Mouse (Mus musculus) embryonic stem cell, embryonic (primary cell): ENCODE results near the gene Timm8a2.

Experiments
- CTCF ChIA-PET, 4 experiments: fragments of 300-600 bp in 2 of 4; fragments of 350-600 bp in 2 of 4; sonication (Branson Sonifier 250); formaldehyde crosslinking; loops; one replicate each; lab custom pipeline; 2022; ENCODE audit warnings: inconsistent platforms in 2 of 4; lab: Charles Lee
- POLR2A ChIA-PET, 4 experiments: fragments of 300-600 bp in 2 of 4; fragments of 350-600 bp in 2 of 4; sonication (Branson Sonifier 250); formaldehyde crosslinking; loops; one replicate each; lab custom pipeline; 2022; ENCODE audit warnings: antibody characterized with exemption in 4 of 4, inconsistent platforms in 1 of 4; lab: Charles Lee

Gene Timm8a2

DNA sequence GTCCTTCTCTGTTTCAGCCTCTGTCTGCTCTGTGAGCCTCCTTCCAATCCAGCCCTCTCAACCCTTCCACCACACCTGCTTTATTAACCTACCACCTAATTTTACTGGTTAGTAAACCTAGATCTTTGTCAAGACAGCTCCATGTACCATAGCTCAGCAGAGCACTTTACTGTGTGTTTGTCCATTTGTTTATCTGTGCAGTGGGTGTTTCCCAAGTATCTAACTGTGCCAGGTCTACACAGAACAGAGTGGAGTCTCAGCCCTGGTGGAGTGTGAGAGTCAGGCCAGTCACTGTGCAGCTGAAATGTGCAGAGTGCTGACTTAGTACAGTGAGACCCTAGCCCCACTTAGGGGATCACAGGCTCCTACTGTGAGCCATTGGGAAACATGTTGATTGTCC, 30.7 kb upstream of the Timm8a2 start:
- ChIA-PET POLR2A (interaction anchor here in 3 of 4 experiments (0.6 to 1.6 kb wide), 5 partner anchors 11 to 358 kb away, joined by 3 to 6 read pairs (median 3); no protein-coding TSS in a partner anchor), CTCF (no interaction called here)

GRCm38 (mm10) chr14:122008261-122008660, 26.2 kb upstream of the Timm8a2 start:
- ChIA-PET CTCF (no interaction called here), POLR2A (no interaction called here)

DNA sequence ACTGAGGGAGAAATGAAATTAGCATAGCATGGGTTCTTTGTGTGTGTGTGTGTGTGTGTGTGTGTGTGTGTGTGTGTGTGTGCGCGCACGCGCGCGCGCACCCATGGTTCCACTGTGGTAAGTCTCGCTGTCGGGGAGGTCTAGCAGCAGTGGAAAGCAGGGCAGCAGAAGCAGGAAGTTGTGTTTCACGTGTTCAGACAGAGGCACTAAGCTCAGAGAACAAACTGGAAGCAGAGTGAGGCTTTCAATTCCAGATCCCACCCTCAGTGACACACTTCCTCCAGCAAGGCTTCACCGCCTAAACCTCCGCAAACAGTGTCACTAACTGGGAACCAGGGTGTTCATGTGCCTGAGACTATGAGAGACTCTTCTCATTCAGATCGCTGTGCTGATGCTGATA, 25.0 kb upstream of the Timm8a2 start:
- ChIA-PET POLR2A (interaction anchor here in 3 of 4 experiments (0.7 to 1.2 kb wide), 4 partner anchors 8 to 113 kb away, joined by 3 read pairs; no protein-coding TSS in a partner anchor), CTCF (interaction anchor here in 1 of 4 experiments (0.6 kb wide), 1 partner anchor 133 kb away, joined by 4 read pairs; no protein-coding TSS in a partner anchor)

DNA sequence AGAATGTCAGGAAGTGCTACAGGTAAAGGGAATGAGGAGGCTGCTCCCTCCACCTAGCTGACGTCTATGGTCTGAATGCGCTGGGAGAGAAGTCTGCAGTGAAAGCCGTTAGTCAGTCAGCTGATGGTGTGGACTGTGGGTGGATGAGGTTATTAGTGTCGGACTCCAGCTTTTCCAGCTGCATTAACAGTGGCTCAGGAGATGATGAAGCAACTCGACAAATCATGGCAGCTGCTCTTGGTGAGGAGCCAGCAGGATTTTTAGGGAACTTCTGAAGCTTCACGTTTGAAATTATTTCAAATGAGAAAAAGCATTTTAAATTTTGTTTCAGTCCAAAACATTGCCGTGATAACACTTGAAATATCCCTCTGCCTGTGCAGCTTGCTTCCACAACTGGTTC, 24.2 kb upstream of the Timm8a2 start:
- ChIA-PET CTCF (interaction anchor here in 1 of 4 experiments (0.6 kb wide), 1 partner anchor 134 kb away, joined by 4 read pairs; no protein-coding TSS in a partner anchor), POLR2A (no interaction called here)

GRCm38 (mm10) chr14:122011768-122012167, 22.7 kb upstream of the Timm8a2 start:
- ChIA-PET CTCF (no interaction called here), POLR2A (interaction anchor here in 1 of 4 experiments (1.1 kb wide), 1 partner anchor 11 kb away, joined by 4 read pairs; no protein-coding TSS in a partner anchor)

DNA sequence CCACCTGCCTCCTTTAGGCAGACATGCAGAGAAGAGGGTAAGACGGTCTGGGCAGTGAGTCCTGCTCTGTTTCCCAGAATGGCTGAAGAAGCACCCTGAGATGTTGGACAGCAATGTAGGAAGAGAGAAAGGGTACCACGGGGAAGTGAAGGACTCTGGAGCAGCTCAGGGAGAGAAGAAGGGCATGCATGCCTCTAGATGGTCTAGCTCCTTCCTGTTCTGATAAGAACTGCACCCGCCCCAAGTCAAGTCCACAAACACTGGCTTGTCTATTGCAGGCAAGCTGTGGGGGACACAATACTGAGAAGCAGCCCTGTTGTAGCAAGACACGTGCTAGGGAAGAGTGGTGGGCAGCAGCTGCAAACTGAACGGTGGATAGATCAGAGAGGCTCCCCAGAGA, 22.3 kb upstream of the Timm8a2 start:
- CTCF ChIA-PET = no interaction called here
- POLR2A ChIA-PET = interaction anchor here in 1 of 4 experiments (1.1 to 1.3 kb wide), 2 partner anchors 9 to 10 kb away, joined by 3 to 4 read pairs; no protein-coding TSS in a partner anchor

GRCm38 (mm10) chr14:122012814-122013213, 21.7 kb upstream of the Timm8a2 start:
- CTCF ChIA-PET = interaction anchor here in 1 of 4 experiments (0.6 kb wide), 1 partner anchor 120 kb away, joined by 3 read pairs; no protein-coding TSS in a partner anchor
- POLR2A ChIA-PET = interaction anchor here in 2 of 4 experiments (1.1 to 2.0 kb wide), 4 partner anchors 8 to 81 kb away, joined by 3 to 5 read pairs (median 4); no protein-coding TSS in a partner anchor

GRCm38 (mm10) chr14:122013417-122013951, 21.0 kb upstream of the Timm8a2 start:
- CTCF ChIA-PET = interaction anchor here in 1 of 4 experiments (0.6 kb wide), 1 partner anchor 121 kb away, joined by 3 read pairs; no protein-coding TSS in a partner anchor

GRCm38 (mm10) chr14:122017958-122018357, 16.5 kb upstream of the Timm8a2 start:
- ChIA-PET CTCF (interaction anchor here in 1 of 4 experiments (0.8 kb wide), 1 partner anchor 35 kb away, joined by 3 read pairs; no protein-coding TSS in a partner anchor), POLR2A (interaction anchor here in 1 of 4 experiments (1.1 to 1.9 kb wide), 6 partner anchors 9 to 91 kb away, joined by 3 to 5 read pairs (median 4); no protein-coding TSS in a partner anchor)

More at GRCm38 (mm10) chr14:122013417-122013951, 21.0 kb upstream of the Timm8a2 start:
- POLR2A ChIA-PET = interaction anchor here in 2 of 4 experiments (1.3 to 2.0 kb wide), 6 partner anchors 8 to 82 kb away, joined by 3 to 5 read pairs (median 4); partner anchors contain the start of gene Timm8a2 (in 1 of the 2)

DNA sequence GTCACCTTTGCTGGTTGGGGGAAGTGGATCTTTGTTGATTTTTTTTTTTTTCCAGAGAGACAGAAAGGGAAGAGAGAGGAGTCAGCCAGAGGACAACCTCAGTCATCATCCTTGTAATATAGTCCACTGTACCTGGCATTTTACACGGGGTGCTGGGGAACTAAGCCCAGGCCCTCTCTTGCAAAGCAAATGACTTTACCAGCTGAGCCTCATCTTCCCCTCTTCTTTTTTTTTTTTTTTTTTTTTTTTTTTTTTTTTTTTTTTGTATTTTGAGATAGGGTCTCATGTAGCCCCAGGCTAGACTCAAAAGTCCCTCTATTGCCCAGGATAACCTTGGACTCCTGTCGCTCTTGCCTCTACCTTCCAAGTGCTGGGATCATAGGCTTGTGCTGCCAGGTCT, 15.1 kb upstream of the Timm8a2 start:
- CTCF ChIA-PET = no interaction called here
- POLR2A ChIA-PET = interaction anchor here in 1 of 4 experiments (1.9 kb wide), 1 partner anchor 12 kb away, joined by 6 read pairs; no protein-coding TSS in a partner anchor

DNA sequence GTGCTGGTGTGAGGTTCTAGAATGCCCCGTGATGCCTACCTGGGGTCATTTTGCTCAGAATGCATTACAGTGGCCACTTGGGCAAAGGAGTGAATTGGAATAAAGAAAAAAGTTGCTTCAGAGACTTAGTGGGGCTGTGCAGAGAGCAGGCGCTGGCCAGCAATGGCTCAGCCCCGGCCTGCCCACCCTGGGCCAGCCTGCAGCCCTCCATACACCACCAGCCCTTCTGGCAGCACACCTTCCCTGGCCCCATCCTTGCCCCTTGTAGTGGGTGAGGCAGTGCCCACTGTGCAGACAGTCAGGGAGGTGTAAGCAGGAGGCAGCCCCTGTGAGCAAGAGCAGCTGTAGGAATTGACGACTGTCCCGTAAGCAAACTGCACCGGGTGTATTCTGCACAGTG, 13.9 kb upstream of the Timm8a2 start:
- CTCF ChIA-PET = interaction anchor here in 1 of 4 experiments (0.6 kb wide), 1 partner anchor 318 kb away, joined by 4 read pairs; no protein-coding TSS in a partner anchor
- POLR2A ChIA-PET = interaction anchor here in 2 of 4 experiments (0.7 to 1.9 kb wide), 4 partner anchors 8 to 15 kb away, joined by 3 to 6 read pairs (median 3); no protein-coding TSS in a partner anchor

GRCm38 (mm10) chr14:122023054-122023453, 11.4 kb upstream of the Timm8a2 start:
- ChIA-PET POLR2A (interaction anchor here in 2 of 4 experiments (0.9 to 1.3 kb wide), 4 partner anchors 9 to 14 kb away, joined by 3 to 4 read pairs (median 4); no protein-coding TSS in a partner anchor), CTCF (interaction anchor here in 2 of 4 experiments (1.1 kb wide), 2 partner anchors 16 to 31 kb away, joined by 4 to 5 read pairs; no protein-coding TSS in a partner anchor)

GRCm38 (mm10) chr14:122023928-122024327, 10.5 kb upstream of the Timm8a2 start:
- CTCF ChIA-PET = interaction anchor here in 1 of 4 experiments (1.1 kb wide), 1 partner anchor 15 kb away, joined by 5 read pairs; no protein-coding TSS in a partner anchor

DNA sequence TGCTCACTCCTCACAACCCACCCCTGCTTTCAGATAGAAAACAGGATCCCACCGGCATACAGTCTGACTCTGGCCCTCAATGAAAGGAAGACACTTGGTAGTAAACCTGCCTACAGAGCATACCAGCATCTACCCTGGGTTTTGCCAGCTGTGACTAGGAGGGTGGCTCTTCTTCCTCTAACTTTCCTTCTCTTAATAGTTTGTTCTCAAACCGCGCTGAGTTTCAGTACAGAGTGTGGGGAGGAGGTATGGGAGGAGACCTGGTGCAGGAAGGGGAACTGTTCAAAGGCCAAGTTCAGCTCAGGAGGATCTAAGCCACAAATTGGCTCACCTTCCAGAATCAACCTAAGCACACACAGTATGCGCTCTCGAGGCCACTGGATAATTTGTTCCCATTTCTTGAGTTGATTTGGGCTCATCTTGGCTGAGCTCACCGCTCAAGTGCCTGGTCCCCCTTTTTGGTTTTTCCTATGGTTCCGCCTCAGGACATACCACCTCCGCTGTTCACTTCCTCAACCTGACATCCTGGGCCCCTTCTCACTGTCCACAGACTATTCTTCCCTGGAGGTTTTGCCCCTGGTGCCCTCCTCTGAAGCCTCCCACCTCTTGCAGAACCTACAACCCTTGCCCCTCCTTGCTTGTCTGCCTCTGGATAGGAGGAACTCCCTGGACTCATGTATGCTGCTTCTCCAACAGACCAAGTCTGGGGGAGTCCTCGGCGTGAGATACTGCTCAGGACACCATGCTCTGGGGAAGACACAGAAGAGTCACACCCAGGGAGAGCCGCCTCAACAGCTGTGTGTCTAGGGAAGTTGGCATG, 5.3 kb upstream of the Timm8a2 start:
- ChIA-PET CTCF (no interaction called here), POLR2A (interaction anchor here in 1 of 4 experiments (1.0 to 1.5 kb wide), 4 partner anchors 11 to 53 kb away, joined by 3 to 5 read pairs (median 4); no protein-coding TSS in a partner anchor)

More at GRCm38 (mm10) chr14:122023928-122024327, 10.5 kb upstream of the Timm8a2 start:
- POLR2A ChIA-PET = interaction anchor here in 1 of 4 experiments (1.0 to 2.2 kb wide), 6 partner anchors 9 to 95 kb away, joined by 3 to 8 read pairs (median 3); no protein-coding TSS in a partner anchor

DNA sequence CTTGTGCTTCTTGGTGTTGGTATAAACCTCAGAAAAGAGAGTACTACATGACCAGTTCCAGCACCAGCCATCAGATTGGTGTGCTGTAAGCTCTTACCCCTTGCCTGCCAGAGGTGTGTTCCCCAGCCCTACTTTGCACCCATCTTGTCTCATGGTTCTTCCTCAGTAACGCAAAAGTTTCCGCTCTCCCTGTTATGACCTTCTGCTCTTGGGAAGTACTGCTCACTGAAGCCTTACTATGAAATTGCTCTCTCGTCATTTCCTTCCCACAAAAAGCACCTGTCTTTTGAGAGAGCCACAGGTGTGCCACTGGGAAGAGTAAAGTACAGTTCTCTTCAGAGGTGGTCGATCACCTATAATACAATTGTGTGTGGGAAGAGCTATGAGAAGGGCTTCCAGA, 4.6 kb upstream of the Timm8a2 start:
- POLR2A ChIA-PET = interaction anchor here in 1 of 4 experiments (1.5 kb wide), 1 partner anchor 11 kb away, joined by 4 read pairs; no protein-coding TSS in a partner anchor
- CTCF ChIA-PET = interaction anchor here in 2 of 4 experiments (0.7 to 0.9 kb wide), 2 partner anchors 9 to 165 kb away, joined by 3 read pairs; no protein-coding TSS in a partner anchor

DNA sequence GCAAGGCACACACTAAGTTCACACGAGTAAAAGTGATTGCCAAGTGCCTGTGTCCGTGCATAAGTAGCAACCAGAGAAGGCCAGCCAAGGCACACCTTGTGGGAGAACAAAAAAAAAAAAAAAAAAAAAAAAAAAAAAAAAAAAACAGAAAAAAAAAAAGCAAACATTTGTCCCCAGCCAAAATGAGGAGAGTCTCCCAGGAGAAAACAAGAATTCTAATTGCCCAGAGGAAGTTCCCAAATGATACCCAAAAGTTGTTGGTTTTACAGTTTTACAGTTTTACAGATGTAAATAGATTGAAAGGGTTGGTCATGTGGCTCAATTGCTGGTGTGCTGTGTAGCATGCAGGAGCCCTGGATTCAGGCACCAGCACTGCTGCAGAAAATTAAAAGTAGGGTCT, 2.4 kb upstream of the Timm8a2 start:
- POLR2A ChIA-PET = no interaction called here

DNA sequence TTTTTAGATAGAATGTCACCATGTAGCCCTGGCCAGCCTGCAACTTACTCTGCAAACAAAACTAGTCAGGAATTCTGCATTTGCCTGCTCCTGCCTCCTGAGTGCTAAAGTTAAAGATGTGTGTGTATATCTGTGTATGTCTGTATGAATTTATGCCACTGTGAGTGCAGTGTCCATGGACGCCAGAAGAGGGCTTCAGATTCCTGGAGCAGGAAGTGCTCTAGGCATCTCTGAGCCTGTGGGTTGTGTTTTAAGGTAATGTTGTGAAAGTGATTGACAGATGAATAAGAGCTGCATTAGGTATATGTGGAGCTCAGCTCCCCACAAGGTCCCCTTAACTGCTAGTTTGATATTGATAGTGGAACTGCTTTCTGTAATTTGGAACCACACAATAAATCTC, 707 bp downstream of the Timm8a2 start:
- CTCF ChIA-PET = no interaction called here
- POLR2A ChIA-PET = interaction anchor here in 2 of 4 experiments (0.6 to 1.7 kb wide), 10 partner anchors 9 to 228 kb away, joined by 3 to 9 read pairs (median 3); no protein-coding TSS in a partner anchor

More for the DNA sequence above, 2.4 kb upstream of the Timm8a2 start:
- CTCF ChIA-PET = no interaction called here

DNA sequence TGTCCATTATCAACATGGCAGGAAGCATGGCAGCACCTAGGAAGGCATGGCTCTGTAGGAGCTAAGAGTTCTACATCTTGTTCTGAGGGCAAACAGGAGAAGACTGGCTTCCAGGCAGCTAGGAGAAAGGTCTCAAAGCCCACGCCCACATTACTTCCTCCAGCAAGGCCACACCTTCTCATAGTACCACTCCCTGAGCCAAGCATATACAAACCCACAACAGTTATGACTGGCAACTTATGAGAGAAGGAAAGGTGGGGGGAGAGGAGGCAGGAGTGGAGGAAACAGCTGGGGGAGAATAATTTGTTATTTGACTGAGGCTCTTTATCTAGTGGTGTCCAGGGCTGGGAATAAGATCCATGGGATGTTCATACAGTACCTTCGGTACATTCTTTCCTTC, 1.4 kb downstream of the Timm8a2 start:
- ChIA-PET POLR2A (interaction anchor here in 2 of 4 experiments (0.6 to 1.7 kb wide), 4 partner anchors 8 to 444 kb away, joined by 3 to 9 read pairs (median 4); no protein-coding TSS in a partner anchor), CTCF (interaction anchor here in 1 of 4 experiments (0.8 kb wide), 1 partner anchor 25 kb away, joined by 4 read pairs; no protein-coding TSS in a partner anchor)
